Mouse (Mus musculus) forebrain, embryonic 15.5 days (tissue): ENCODE measurements at regions not wholly inside any gene's neighbourhood (a gene's known extent, or its start where the extent isn't known, plus 50 kb on each side); places are given as distances from the start of the nearest gene placed in this dataset.

Source experiments
- ATAC-seq: fragments of 200-750 bp; cut with Nextera tagmentation; replicated peaks from 2 replicates; pipeline ENCODE4 v1.8.0; 2017; ENCODE audit warnings: mild to moderate bottlenecking, moderate TSS enrichment, moderate library complexity
- H3K27ac ChIP-seq: fragments of 300-500 bp; sonication (generic); replicated peaks from 2 replicates; pipeline ENCODE4 v1.5.1; 2015; ENCODE audit warnings: mild to moderate bottlenecking, inconsistent platforms
- H3K27me3 ChIP-seq: fragments of 300-500 bp; sonication (generic); 2 replicates; pipeline ENCODE4 v1.6.1; 2015; ENCODE audit warnings: inconsistent platforms
- H3K36me3 ChIP-seq: fragments of 300-500 bp; sonication (generic); 2 replicates; pipeline ENCODE4 v1.6.1; 2015; ENCODE audit warnings: mild to moderate bottlenecking, inconsistent platforms
- H3K4me1 ChIP-seq: fragments of 300-500 bp; sonication (generic); 2 replicates; pipeline ENCODE4 v1.6.1; 2015; ENCODE audit warnings: inconsistent platforms
- H3K4me2 ChIP-seq: fragments of 300-500 bp; sonication (generic); replicated peaks from 2 replicates; pipeline ENCODE4 v1.6.1; 2015; ENCODE audit warnings: mild to moderate bottlenecking, inconsistent platforms
- H3K4me3 ChIP-seq: fragments of 300-500 bp; sonication (generic); 2 replicates; pipeline ENCODE4 v1.5.1; 2015; ENCODE audit warnings: mild to moderate bottlenecking, inconsistent platforms
- H3K9ac ChIP-seq: fragments of 300-500 bp; sonication (generic); replicated peaks from 2 replicates; pipeline ENCODE4 v1.6.1; 2015; ENCODE audit warnings: mild to moderate bottlenecking, inconsistent platforms
- H3K9me3 ChIP-seq: fragments of 300-500 bp; sonication (generic); 2 replicates; pipeline ENCODE4 v1.6.1; 2016; ENCODE audit warnings: inconsistent platforms
- WGBS: fragments of 180-500 bp; shearing (Covaris S2); methylation state at CpG from one replicate; pipeline ENCODE4 v1.1.7; 2015; ENCODE audit warnings: mixed read lengths; 5-methylcytosine and 5-hydroxymethylcytosine counted together

- peak; percentile 69 for ATAC-seq
- Histone ChIP-seq H3K9ac (no peak overlapping the region), H3K4me3 (no peak overlapping the region), H3K27me3 (no peaks in the 10 kb centered on the region), H3K9me3 (no peaks in the 10 kb centered on the region), H3K4me2 (no peak overlapping the region), H3K27ac (no peak overlapping the region), H3K4me1 (no peaks in the 10 kb centered on the region), H3K36me3 (no peaks in the 10 kb centered on the region)
- 34% methylated on average over 1 of the region's 1 CpGs for WGBS
Measured at GRCm38 (mm10) chr19:52707679-52708078, 332.3 kb downstream of the Xpnpep1 start.

- 0 out of 2 replicates have a peak overlapping the region, but pooled peaks have one; percentile 34 for H3K27ac ChIP-seq
- 58% methylated on average over 5 of the region's 5 CpGs for WGBS
- H3K9ac ChIP-seq, result no peak overlapping the region
- no peak overlapping the region for H3K4me2 ChIP-seq
- ATAC-seq, result peak; percentile 76; the same call in 1 of the 2 replicates
- H3K27me3 ChIP-seq, result no peaks in the 10 kb centered on the region
- no peaks in the 10 kb centered on the region for H3K4me1 ChIP-seq
- no peaks in the 10 kb centered on the region for H3K36me3 ChIP-seq
- H3K9me3 ChIP-seq, result no peaks in the 10 kb centered on the region
- H3K4me3 ChIP-seq, result no peak overlapping the region
Measured at GRCm38 (mm10) chr19:52661009-52661408, 379.0 kb downstream of the Xpnpep1 start.

GRCm38 (mm10) chr19:52647066-52648046 is 383.3 kb downstream of the Ins1 start:
- no peaks in the 10 kb centered on the region for H3K36me3 ChIP-seq
- 37% methylated on average over 17 of the region's 17 CpGs for WGBS
- H3K27me3 ChIP-seq, result no peaks in the 10 kb centered on the region
- no peak overlapping the region for H3K4me3 ChIP-seq
- H3K4me1 ChIP-seq, result peaks cover 21% of the 10 kb centered on the region
- peak overlapping the region; percentile 82 for H3K27ac ChIP-seq
- H3K9ac ChIP-seq, result no peak overlapping the region
- no peak overlapping the region for H3K4me2 ChIP-seq
- peak; percentile 94 for ATAC-seq
- no peaks in the 10 kb centered on the region for H3K9me3 ChIP-seq

- Histone ChIP-seq H3K27me3 (no peaks in the 10 kb centered on the region), H3K4me3 (no peak overlapping the region), H3K27ac (no peak overlapping the region), H3K36me3 (no peaks in the 10 kb centered on the region), H3K9ac (no peak overlapping the region), H3K4me2 (no peak overlapping the region), H3K4me1 (0 out of 2 replicates have a peak, but pooled peaks cover 6% of the 10 kb centered on the region), H3K9me3 (no peaks in the 10 kb centered on the region)
- WGBS, result 70% methylated on average over 5 of the region's 5 CpGs
- no peak for ATAC-seq
Measured at GRCm38 (mm10) chr19:52640228-52640627, 376.1 kb downstream of the Ins1 start.

GRCm38 (mm10) chr19:52632501-52632900 is 368.4 kb downstream of the Ins1 start:
- Histone ChIP-seq H3K4me2 (no peak overlapping the region), H3K36me3 (no peaks in the 10 kb centered on the region), H3K4me3 (no peak overlapping the region)

GRCm38 (mm10) chr19:52624310-52624709 is 360.2 kb downstream of the Ins1 start:
- no peak overlapping the region for H3K4me2 ChIP-seq
- peak; percentile 81 for ATAC-seq
- H3K27ac ChIP-seq, result peak overlapping the region; percentile 2; the same call in 1 of the 2 replicates
- no peak overlapping the region for H3K4me3 ChIP-seq
- 0 out of 2 replicates have a peak, but pooled peaks cover 6% of the 10 kb centered on the region for H3K4me1 ChIP-seq
- H3K36me3 ChIP-seq, result no peaks in the 10 kb centered on the region
- WGBS, result 35% methylated on average over 5 of the region's 5 CpGs
- H3K9me3 ChIP-seq, result no peaks in the 10 kb centered on the region
- no peaks in the 10 kb centered on the region for H3K27me3 ChIP-seq
- H3K9ac ChIP-seq, result no peak overlapping the region

More at GRCm38 (mm10) chr19:52632501-52632900, 368.4 kb downstream of the Ins1 start:
- Histone ChIP-seq H3K4me1 (no peaks in the 10 kb centered on the region), H3K9ac (no peak overlapping the region), H3K27ac (no peak overlapping the region), H3K27me3 (no peaks in the 10 kb centered on the region), H3K9me3 (no peaks in the 10 kb centered on the region)
- 86% methylated on average over 4 of the region's 4 CpGs for WGBS
- ATAC-seq, result no peak

- H3K9ac ChIP-seq, result no peak overlapping the region
- no peak for ATAC-seq
- H3K4me2 ChIP-seq, result no peak overlapping the region
Measured at GRCm38 (mm10) chr19:52623496-52623895, 359.4 kb downstream of the Ins1 start.

GRCm38 (mm10) chr19:52613353-52613752 is 349.3 kb downstream of the Ins1 start:
- Histone ChIP-seq H3K4me3 (no peak overlapping the region), H3K9me3 (no peaks in the 10 kb centered on the region), H3K27ac (no peak overlapping the region), H3K36me3 (no peaks in the 10 kb centered on the region), H3K4me2 (no peak overlapping the region), H3K9ac (no peak overlapping the region), H3K27me3 (no peaks in the 10 kb centered on the region), H3K4me1 (no peaks in the 10 kb centered on the region)
- WGBS, result 91% methylated on average over 5 of the region's 5 CpGs
- no peak for ATAC-seq

More at GRCm38 (mm10) chr19:52623496-52623895, 359.4 kb downstream of the Ins1 start:
- H3K4me1 ChIP-seq, result 0 out of 2 replicates have a peak, but pooled peaks cover 6% of the 10 kb centered on the region
- H3K27ac ChIP-seq, result no peak overlapping the region
- no peaks in the 10 kb centered on the region for H3K27me3 ChIP-seq
- H3K9me3 ChIP-seq, result no peaks in the 10 kb centered on the region
- H3K4me3 ChIP-seq, result no peak overlapping the region
- no peaks in the 10 kb centered on the region for H3K36me3 ChIP-seq

GRCm38 (mm10) chr19:52606859-52607258 is 342.8 kb downstream of the Ins1 start:
- 85% methylated on average over 3 of the region's 3 CpGs for WGBS
- H3K4me2 ChIP-seq, result no peak overlapping the region

GRCm38 (mm10) chr19:52600410-52600809 is 336.3 kb downstream of the Ins1 start:
- Histone ChIP-seq H3K27me3 (no peaks in the 10 kb centered on the region), H3K4me2 (no peak overlapping the region), H3K4me1 (no peaks in the 10 kb centered on the region), H3K36me3 (no peaks in the 10 kb centered on the region), H3K4me3 (no peak overlapping the region), H3K9ac (no peak overlapping the region), H3K9me3 (no peaks in the 10 kb centered on the region), H3K27ac (no peak overlapping the region)
- WGBS, result 9% methylated on average over 3 of the region's 3 CpGs
- no peak for ATAC-seq

More at GRCm38 (mm10) chr19:52606859-52607258, 342.8 kb downstream of the Ins1 start:
- Histone ChIP-seq H3K4me3 (no peak overlapping the region), H3K9ac (no peak overlapping the region), H3K36me3 (no peaks in the 10 kb centered on the region), H3K9me3 (no peaks in the 10 kb centered on the region), H3K4me1 (no peaks in the 10 kb centered on the region), H3K27me3 (no peaks in the 10 kb centered on the region), H3K27ac (no peak overlapping the region)
- no peak for ATAC-seq

- Histone ChIP-seq H3K9me3 (no peaks in the 10 kb centered on the region), H3K4me3 (no peak overlapping the region), H3K27ac (no peak overlapping the region), H3K4me1 (no peaks in the 10 kb centered on the region), H3K36me3 (no peaks in the 10 kb centered on the region), H3K9ac (no peak overlapping the region), H3K4me2 (no peak overlapping the region), H3K27me3 (no peaks in the 10 kb centered on the region)
- 77% methylated on average over 4 of the region's 4 CpGs for WGBS
- ATAC-seq, result no peak
Measured at GRCm38 (mm10) chr19:52565401-52565800, 301.3 kb downstream of the Ins1 start.

GRCm38 (mm10) chr19:52534758-52535157 is 270.7 kb downstream of the Ins1 start:
- H3K9me3 ChIP-seq, result no peaks in the 10 kb centered on the region
- WGBS, result 28% methylated on average over 4 of the region's 4 CpGs
- no peak overlapping the region for H3K4me2 ChIP-seq
- no peaks in the 10 kb centered on the region for H3K36me3 ChIP-seq
- ATAC-seq, result no peak
- H3K27me3 ChIP-seq, result no peaks in the 10 kb centered on the region
- H3K4me1 ChIP-seq, result no peaks in the 10 kb centered on the region
- H3K27ac ChIP-seq, result no peak overlapping the region
- no peak overlapping the region for H3K4me3 ChIP-seq
- H3K9ac ChIP-seq, result no peak overlapping the region
